Mouse (Mus musculus) megakaryocyte, embryonic 14.5 days (primary cell): Measurements from ENCODE around the gene Slc44a5.

Experiments used
- FLI1 ChIP-seq: IDR thresholded peaks from 2 replicates; pipeline ENCODE4 v1.6.1; 2012; ENCODE audit warnings: low read length, inconsistent platforms, mixed read lengths
- GATA1 ChIP-seq: IDR thresholded peaks from 3 replicates; pipeline ENCODE4 v1.6.1; 2012; ENCODE audit warnings: mixed read lengths, low read length, inconsistent platforms, borderline replicate concordance

GRCm38 (mm10) chr3:154101671-154102070, 128.4 kb downstream of the Slc44a5 start:
- TF ChIP-seq GATA1 (no peak), FLI1 (no peak)
